Mouse (Mus musculus) ES-E14 (cell line): Measurements from ENCODE around the gene Mc3r.

ENCODE experiments used
- CHD2 ChIP-seq: IDR thresholded peaks from 2 replicates; pipeline ENCODE4 v1.6.1; 2014; ENCODE audit warnings: mild to moderate bottlenecking, low read depth, low read length, inconsistent platforms
- HCFC1 ChIP-seq: IDR thresholded peaks from 2 replicates; pipeline ENCODE4 v1.6.1; 2012; ENCODE audit warnings: low read length, inconsistent platforms, borderline replicate concordance; ENCODE audit not compliant: insufficient read depth
- MAFK ChIP-seq: IDR thresholded peaks from 2 replicates; pipeline ENCODE4 v1.6.1; 2014; ENCODE audit warnings: mild to moderate bottlenecking, low read depth, low read length, inconsistent platforms; ENCODE audit not compliant: insufficient read depth
- ZC3H11A ChIP-seq: IDR thresholded peaks from 2 replicates; pipeline ENCODE4 v1.6.1; 2012; ENCODE audit warnings: low read depth, mild to moderate bottlenecking, inconsistent platforms, low read length, borderline replicate concordance

DNA sequence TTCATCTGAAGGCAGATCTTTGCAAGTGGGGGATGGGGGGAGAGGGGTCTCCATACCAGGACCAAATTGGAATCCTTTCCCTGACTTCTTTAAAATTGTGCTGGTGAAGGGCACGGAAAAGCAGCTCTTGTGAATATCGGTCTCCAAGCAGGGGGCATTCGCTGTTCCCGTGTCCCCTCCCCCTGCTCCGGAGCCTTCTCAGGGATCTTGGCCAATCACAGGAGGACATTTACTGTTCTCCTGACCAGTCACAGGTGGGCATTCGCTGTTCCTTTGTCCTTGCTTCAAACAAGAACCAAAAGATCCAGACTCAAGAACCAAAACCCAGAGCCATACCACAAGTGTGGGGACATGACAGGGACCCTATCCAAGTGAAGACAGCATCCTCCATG lies 25.9 kb upstream of the Mc3r start:
- no peak for TF ChIP-seq HCFC1
- no peak for TF ChIP-seq ZC3H11A
- no peak for TF ChIP-seq MAFK
- TF ChIP-seq CHD2: no peak
